Mouse (Mus musculus) erythroblast, embryonic 14.5 days (primary cell): ENCODE measurements around the gene Psmb8. TPM values are rescaled to one million over a fixed set of nuclear protein-coding genes. Genes with fewer than 3 reads are reported as not detected.
A peak's percentile ranks its signal among the peaks of the same experiment; 100 is the strongest.

Experiments used
- H3K27me3 ChIP-seq: 2 replicates; pipeline ENCODE4 v1.6.1; 2012; ENCODE audit warnings: inconsistent platforms; ENCODE audit not compliant: control insufficient read depth
- H3K36me3 ChIP-seq: 2 replicates; pipeline ENCODE4 v1.6.1; 2012; ENCODE audit warnings: mild to moderate bottlenecking, inconsistent platforms; ENCODE audit not compliant: control insufficient read depth
- H3K4me1 ChIP-seq: 2 replicates; pipeline ENCODE4 v1.6.1; 2012; ENCODE audit warnings: inconsistent platforms; ENCODE audit not compliant: control insufficient read depth
- H3K4me3 ChIP-seq: replicated peaks from 2 replicates; pipeline ENCODE3; 2012; ENCODE audit warnings: moderate library complexity, mild to moderate bottlenecking, inconsistent platforms
- H3K9me3 ChIP-seq: 2 replicates; pipeline ENCODE4 v1.6.1; 2012; ENCODE audit warnings: low read length, inconsistent platforms, mixed read lengths; ENCODE audit not compliant: control insufficient read depth
- GATA1 ChIP-seq: IDR thresholded peaks from 2 replicates; pipeline ENCODE4 v1.6.1; 2012; ENCODE audit warnings: low read length, inconsistent platforms, mixed read lengths
- TAL1 ChIP-seq: IDR thresholded peaks from 3 replicates; pipeline ENCODE4 v1.6.1; 2012; ENCODE audit warnings: low read length, inconsistent platforms, mixed read lengths
- polyA plus RNA-seq: library from polyadenylated mRNA; stranded (reverse); fragments of >175 nt; gene quantifications from 2 replicates; pipeline ENCODE4 v1.2.3, GENCODE M21; 2012

The Psmb8 gene
- polyA plus RNA-seq, 1 experiment: 0.28 TPM

DNA sequence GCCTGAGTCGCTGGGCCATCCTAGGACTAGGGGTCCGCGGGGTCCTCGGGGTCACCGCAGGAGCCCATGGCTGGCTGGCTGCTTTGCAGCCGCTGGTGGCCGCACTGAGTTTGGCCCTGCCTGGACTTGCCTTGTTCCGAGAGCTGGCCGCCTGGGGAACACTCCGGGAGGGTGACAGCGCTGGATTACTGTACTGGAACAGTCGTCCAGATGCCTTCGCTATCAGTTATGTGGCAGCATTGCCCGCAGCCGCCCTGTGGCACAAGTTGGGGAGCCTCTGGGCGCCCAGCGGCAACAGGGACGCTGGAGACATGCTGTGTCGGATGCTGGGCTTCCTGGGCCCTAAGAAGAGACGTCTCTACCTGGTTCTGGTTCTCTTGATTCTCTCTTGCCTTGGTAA is 9.5 kb upstream of the Psmb8 start:
- Histone ChIP-seq H3K36me3 (no peaks in the 10 kb centered on the region), H3K4me1 (peaks cover 23% of the 10 kb centered on the region), H3K27me3 (peaks cover 68% of the 10 kb centered on the region)

DNA sequence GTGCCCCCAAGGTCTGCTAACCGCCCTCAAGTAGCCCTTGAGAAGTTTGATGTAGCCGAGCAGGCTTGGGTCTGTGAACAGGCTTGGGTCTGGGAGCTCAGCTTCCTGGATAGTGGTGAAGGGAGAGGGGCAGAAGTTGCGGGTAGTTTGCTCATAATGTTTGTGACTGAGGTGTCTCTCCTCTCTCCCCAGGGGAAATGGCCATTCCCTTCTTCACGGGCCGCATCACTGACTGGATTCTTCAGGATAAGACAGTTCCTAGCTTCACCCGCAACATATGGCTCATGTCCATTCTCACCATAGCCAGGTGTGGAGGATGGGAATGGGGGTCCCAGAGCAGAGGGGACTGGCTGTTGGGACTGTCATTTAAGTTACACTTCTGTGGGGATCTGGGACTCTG is 8.5 kb upstream of the Psmb8 start:
- Histone ChIP-seq H3K4me1 (peaks cover 21% of the 10 kb centered on the region), H3K9me3 (no peaks in the 10 kb centered on the region), H3K4me3 (no peak overlapping the region), H3K27me3 (peaks cover 71% of the 10 kb centered on the region), H3K36me3 (no peaks in the 10 kb centered on the region)
- TF ChIP-seq TAL1: no peak
- TF ChIP-seq GATA1: no peak

More for the DNA sequence above, 9.5 kb upstream of the Psmb8 start:
- peak overlapping the region; percentile 80 for H3K4me3 ChIP-seq
- H3K9me3 ChIP-seq: no peaks in the 10 kb centered on the region
- TF ChIP-seq TAL1 (no peak), GATA1 (no peak)

DNA sequence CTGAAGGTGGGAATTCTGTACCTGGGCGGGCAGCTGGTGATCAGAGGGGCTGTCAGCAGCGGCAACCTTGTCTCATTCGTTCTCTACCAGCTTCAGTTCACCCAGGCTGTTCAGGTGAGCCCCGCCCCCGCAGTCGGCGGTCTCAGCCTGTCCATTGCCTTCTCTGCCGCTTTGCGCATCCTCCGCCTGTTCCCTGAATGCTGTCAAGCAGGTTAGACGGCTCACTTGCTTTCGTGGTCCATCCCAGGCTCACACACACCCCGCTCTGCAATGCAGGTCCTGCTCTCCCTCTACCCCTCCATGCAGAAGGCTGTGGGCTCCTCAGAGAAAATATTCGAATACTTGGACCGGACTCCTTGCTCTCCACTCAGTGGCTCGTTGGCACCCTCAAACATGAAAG is 4.7 kb upstream of the Psmb8 start:
- Histone ChIP-seq H3K4me3 (no peak overlapping the region), H3K27me3 (peaks cover 82% of the 10 kb centered on the region), H3K4me1 (peaks cover 14% of the 10 kb centered on the region), H3K36me3 (no peaks in the 10 kb centered on the region), H3K9me3 (no peaks in the 10 kb centered on the region)
- TF ChIP-seq GATA1 (no peak), TAL1 (no peak)

DNA sequence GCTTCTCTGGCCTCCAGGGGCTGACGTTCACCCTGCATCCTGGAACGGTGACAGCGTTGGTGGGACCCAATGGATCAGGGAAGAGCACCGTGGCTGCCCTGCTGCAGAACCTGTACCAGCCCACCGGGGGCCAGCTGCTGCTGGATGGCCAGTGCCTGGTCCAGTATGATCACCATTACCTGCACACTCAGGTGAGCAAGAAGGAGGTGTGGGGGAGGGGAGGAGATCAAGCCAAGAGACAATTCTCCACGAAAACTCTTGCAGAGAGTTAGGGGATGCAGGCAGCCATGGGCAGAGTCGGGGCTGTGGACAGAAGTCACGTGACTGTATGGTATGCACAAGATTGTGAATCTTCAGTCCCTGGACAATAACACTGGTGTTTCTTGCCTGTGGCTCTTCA is 4.1 kb upstream of the Psmb8 start:
- Histone ChIP-seq H3K27me3 (peaks cover 82% of the 10 kb centered on the region), H3K4me1 (peaks cover 13% of the 10 kb centered on the region), H3K36me3 (no peaks in the 10 kb centered on the region), H3K9me3 (no peaks in the 10 kb centered on the region), H3K4me3 (no peak overlapping the region)
- TF ChIP-seq TAL1: no peak
- TF ChIP-seq GATA1: no peak

DNA sequence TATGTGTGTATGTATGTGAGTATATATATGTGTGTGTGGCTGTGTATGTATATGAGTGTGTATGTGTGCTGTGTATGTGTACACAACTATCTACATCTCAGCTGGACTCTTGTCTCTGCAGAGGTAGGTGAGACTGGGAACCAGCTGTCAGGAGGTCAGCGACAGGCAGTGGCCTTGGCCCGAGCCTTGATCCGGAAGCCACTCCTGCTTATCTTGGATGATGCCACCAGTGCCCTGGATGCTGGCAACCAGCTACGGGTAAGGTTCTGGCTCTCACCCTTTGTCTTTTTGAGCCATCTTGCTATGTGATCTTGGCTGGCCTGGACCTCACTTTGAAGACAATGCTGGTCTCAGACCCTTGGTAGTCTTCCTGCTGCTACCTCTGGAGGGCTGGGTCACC is 2.8 kb upstream of the Psmb8 start:
- peaks cover 80% of the 10 kb centered on the region for H3K27me3 ChIP-seq
- peaks cover 14% of the 10 kb centered on the region for H3K4me1 ChIP-seq
- H3K4me3 ChIP-seq: no peak overlapping the region
- no peaks in the 10 kb centered on the region for H3K36me3 ChIP-seq
- no peaks in the 10 kb centered on the region for H3K9me3 ChIP-seq
- TF ChIP-seq GATA1 (no peak), TAL1 (no peak)

DNA sequence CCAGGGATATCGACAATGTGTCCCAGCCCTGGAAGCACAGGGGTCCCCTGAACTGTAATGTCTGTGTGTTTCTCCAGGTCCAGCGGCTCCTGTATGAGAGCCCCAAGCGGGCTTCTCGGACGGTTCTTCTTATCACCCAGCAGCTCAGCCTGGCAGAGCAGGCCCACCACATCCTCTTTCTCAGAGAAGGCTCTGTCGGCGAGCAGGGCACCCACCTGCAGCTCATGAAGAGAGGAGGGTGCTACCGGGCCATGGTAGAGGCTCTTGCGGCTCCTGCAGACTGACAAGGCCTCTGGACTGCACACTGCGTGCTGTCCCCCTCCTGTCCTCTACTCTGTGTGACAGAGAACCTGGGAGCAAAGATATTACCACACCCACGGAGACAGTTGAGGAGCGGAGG is 1.0 kb upstream of the Psmb8 start:
- H3K9me3 ChIP-seq: no peaks in the 10 kb centered on the region
- peaks cover 14% of the 10 kb centered on the region for H3K4me1 ChIP-seq
- no peaks in the 10 kb centered on the region for H3K36me3 ChIP-seq
- no peak for TF ChIP-seq GATA1
- TF ChIP-seq TAL1: no peak
- no peak overlapping the region for H3K4me3 ChIP-seq
- peaks cover 76% of the 10 kb centered on the region for H3K27me3 ChIP-seq

DNA sequence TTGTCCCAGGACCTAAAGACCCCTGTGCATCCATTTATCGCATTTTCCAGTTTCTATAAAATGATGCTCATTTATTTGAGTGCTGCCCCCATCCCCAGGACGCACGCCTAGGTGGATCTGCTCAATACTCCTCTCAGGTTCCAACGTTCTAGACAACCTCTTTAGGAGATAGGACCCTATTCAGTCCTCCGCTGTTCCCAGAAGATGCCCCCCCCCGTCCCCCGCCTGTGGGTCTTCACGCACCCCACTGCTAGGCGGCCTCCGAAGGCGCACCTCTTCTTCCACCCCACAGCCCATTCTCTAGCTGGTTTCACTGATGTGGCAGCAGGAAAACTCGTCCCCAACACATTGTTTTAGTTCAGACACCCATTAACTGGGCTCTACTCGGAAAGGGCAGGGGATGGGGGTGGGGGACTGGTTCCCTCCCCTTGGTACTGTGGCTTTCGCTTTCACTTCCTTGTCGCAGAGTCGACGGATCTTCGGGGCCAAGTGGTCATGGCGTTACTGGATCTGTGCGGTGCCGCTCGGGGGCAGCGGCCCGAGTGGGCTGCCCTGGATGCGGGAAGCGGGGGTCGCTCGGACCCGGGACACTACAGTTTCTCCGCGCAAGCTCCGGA is 491 bp downstream of the Psmb8 start:
- Histone ChIP-seq H3K36me3 (no peaks in the 10 kb centered on the region), H3K4me3 (peak overlapping the region; percentile 47), H3K9me3 (no peaks in the 10 kb centered on the region), H3K27me3 (peaks cover 65% of the 10 kb centered on the region), H3K4me1 (peaks cover 14% of the 10 kb centered on the region)
- TF ChIP-seq GATA1 (no peak), TAL1 (no peak)

DNA sequence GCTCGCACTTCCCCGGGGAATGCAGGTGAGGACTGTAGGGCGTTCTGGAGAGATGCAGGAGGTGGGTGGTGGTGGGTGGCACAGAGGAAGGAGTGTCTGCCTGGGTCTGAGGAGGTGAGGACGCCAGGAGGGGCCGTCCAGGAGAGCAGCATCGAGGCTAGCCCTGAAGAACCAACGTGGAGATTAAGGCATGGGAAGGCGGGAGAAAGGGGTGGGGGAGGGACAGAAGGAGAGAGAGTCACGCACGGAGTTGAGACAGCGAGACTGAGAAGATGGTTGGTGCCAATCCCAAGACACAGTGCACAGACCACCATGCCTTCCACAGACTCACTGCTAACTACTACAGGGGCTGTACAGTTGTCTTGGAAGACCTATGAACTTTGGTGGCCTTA is 996 bp downstream of the Psmb8 start:
- peaks cover 62% of the 10 kb centered on the region for H3K27me3 ChIP-seq
- no peaks in the 10 kb centered on the region for H3K9me3 ChIP-seq
- TF ChIP-seq GATA1 (no peak), TAL1 (no peak)
- peak overlapping the region; percentile 47 for H3K4me3 ChIP-seq
- H3K36me3 ChIP-seq: no peaks in the 10 kb centered on the region
- peaks cover 15% of the 10 kb centered on the region for H3K4me1 ChIP-seq

DNA sequence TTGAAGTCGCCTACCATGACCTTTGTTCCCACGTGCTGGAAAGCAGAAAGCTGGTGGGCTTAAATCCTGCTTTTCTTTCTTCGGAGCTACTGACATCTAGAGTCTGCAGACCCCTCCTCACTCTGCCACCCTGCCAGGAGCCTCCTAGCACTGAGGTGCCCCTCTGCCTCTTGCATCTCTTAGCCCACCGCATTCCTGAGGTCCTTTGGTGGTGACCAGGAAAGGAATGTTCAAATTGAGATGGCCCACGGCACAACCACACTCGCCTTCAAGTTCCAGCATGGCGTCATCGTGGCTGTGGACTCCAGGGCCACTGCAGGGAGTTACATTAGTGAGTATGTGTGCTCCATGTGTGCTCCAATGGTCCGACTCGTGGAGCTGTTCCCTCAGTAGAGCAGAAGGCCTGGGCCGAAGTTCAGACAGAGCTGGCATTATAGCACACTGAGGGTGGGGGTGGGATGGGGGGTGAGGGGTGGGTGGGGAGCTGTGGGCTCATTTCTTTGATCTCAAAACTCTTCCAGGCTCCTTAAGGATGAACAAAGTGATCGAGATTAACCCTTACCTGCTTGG is 1.6 kb downstream of the Psmb8 start:
- Histone ChIP-seq H3K4me1 (peaks cover 20% of the 10 kb centered on the region), H3K36me3 (no peaks in the 10 kb centered on the region), H3K27me3 (peaks cover 56% of the 10 kb centered on the region), H3K9me3 (no peaks in the 10 kb centered on the region), H3K4me3 (no peak overlapping the region)
- no peak for TF ChIP-seq TAL1
- no peak for TF ChIP-seq GATA1
